Mouse (Mus musculus): ENCODE data around the gene Def6. TPM values are rescaled to one million over a fixed set of nuclear protein-coding genes. Genes with fewer than 3 reads are reported as not detected.

The Def6 gene
- total and polyA plus RNA-seq, 3 experiments, result 31.3 to 81.8 (median 53.6) TPM

- TF ChIP-seq USF1 (IDR thresholded peaks at IDR 0.05; ENCODE audit: low read depth, low read length), result no peak
- no peak; the same call in 1 of the 2 replicates for TF ChIP-seq CHD2 (IDR thresholded peaks at IDR 0.05; ENCODE audit: low read length)
- TF ChIP-seq E2F4 (IDR thresholded peaks at IDR 0.05; ENCODE audit: insufficient replicate concordance, low read depth, low read length), result no peak
- TF ChIP-seq PAX5 (IDR thresholded peaks at IDR 0.05; ENCODE audit: low read length), result no peak
- TF ChIP-seq POLR2A (IDR thresholded peaks at IDR 0.05; ENCODE audit: low read depth, low read length), result peak; percentile 51
- peak; percentile 68 for TF ChIP-seq ELF1 (IDR thresholded peaks at IDR 0.05; ENCODE audit: low read depth, low read length)
- TF ChIP-seq EP300 (IDR thresholded peaks at IDR 0.05; ENCODE audit: low read length), result peak; percentile 69
- TF ChIP-seq ZC3H11A (IDR thresholded peaks at IDR 0.05; ENCODE audit: low read depth, low read length), result no peak
- no peak for TF ChIP-seq SMC3 (IDR thresholded peaks at IDR 0.05; ENCODE audit: low read depth, low read length)
- TF ChIP-seq BHLHE40 (IDR thresholded peaks at IDR 0.05; ENCODE audit: low read depth, low read length), result peak; percentile 77
- no peak for TF ChIP-seq CHD1 (IDR thresholded peaks at IDR 0.05; ENCODE audit: low read depth, low read length)
- TF ChIP-seq UBTF (IDR thresholded peaks at IDR 0.05; ENCODE audit: low read depth, low read length), result no peak
Observed at GRCm38 (mm10) chr17:28256651-28257328, 49.2 kb downstream of the Def6 start (continued).

GRCm38 (mm10) chr17:28258325-28258724, 50.7 kb downstream of the Def6 start:
- Histone ChIP-seq H3K4me2 (ENCODE audit: insufficient read depth, low read depth, poor library complexity, severe bottlenecking) (no peak overlapping the region), H3K27me3 (replicated peaks) (no peaks in the 10 kb centered on the region), H3K4me1 (ENCODE audit: control insufficient read depth in 1 of 2, insufficient read depth in 2 of 2) (peaks cover 12 to 35% of the 10 kb centered on the region in 2 experiments), H3K36me3 (replicated peaks in 1 of 2; ENCODE audit: control insufficient read depth in 1 of 2, insufficient read depth in 1 of 2, low read length in 1 of 2) (peaks cover 0 to 50% of the 10 kb centered on the region in 2 experiments), H3K4me3 (replicated peaks in 1 of 3; ENCODE audit: low read depth in 2 of 3, low read length in 2 of 3, poor library complexity in 1 of 3) (no peak overlapping the region), H3K9ac (ENCODE audit: insufficient read depth, low read depth) (no peak overlapping the region), H3K9me3 (replicated peaks; ENCODE audit: low read length) (peaks cover 19% of the 10 kb centered on the region), H3K79me2 (replicated peaks; ENCODE audit: control insufficient read depth, extremely low read depth, insufficient read depth, poor library complexity, severe bottlenecking) (no peaks in the 10 kb centered on the region), H3K27ac (ENCODE audit: insufficient read depth, low read depth) (no peak overlapping the region)
- in situ Hi-C loops (cut with MboI; ENCODE audit: low pct_ligation_motif_present, low pct_unique_long_range_greater_than_20kb, low sequenced_read_pairs), result no loop called here
- dilution Hi-C loops (cut with MboI; ENCODE audit: extremely low pct_ligation_motif_present, extremely low pct_unique_long_range_greater_than_20kb, low sequenced_read_pairs), result no loop called here
- TF ChIP-seq NELFE (IDR thresholded peaks at IDR 0.05; ENCODE audit: low read depth, low read length), result no peak
- no peak for TF ChIP-seq JUND (conservative IDR thresholded peaks at IDR 0.05; ENCODE audit: low read depth, low read length)
- no peak for TF ChIP-seq PAX5 (IDR thresholded peaks at IDR 0.05; ENCODE audit: low read length)
- no peak for TF ChIP-seq MXI1 (IDR thresholded peaks at IDR 0.05; ENCODE audit: low read depth, low read length)
- TF ChIP-seq GABPA (IDR thresholded peaks at IDR 0.05; ENCODE audit: insufficient replicate concordance, low read depth, low read length), result no peak
- TF ChIP-seq RCOR1 (conservative IDR thresholded peaks at IDR 0.05; ENCODE audit: low read depth, low read length), result no peak
- TF ChIP-seq MAFK (IDR thresholded peaks at IDR 0.05; ENCODE audit: insufficient replicate concordance, low read length), result no peak
- TF ChIP-seq MEF2A (IDR thresholded peaks at IDR 0.05; ENCODE audit: borderline replicate concordance, low read depth, low read length), result no peak
- TF ChIP-seq USF2 (conservative IDR thresholded peaks at IDR 0.05; ENCODE audit: low read depth, low read length), result no peak
- TF ChIP-seq USF1 (IDR thresholded peaks at IDR 0.05; ENCODE audit: low read depth, low read length), result no peak
- no peak for TF ChIP-seq MAX (IDR thresholded peaks at IDR 0.05; ENCODE audit: low read length)
- no peak for TF ChIP-seq CHD1 (IDR thresholded peaks at IDR 0.05; ENCODE audit: low read depth, low read length)
- TF ChIP-seq MYC (IDR thresholded peaks at IDR 0.05; ENCODE audit: low read depth, low read length), result no peak
- TF ChIP-seq SMC3 (IDR thresholded peaks at IDR 0.05; ENCODE audit: low read depth, low read length), result no peak
- no peak for DNase-seq (ENCODE audit: extremely low read depth)
